Mouse (Mus musculus) lung, embryonic 16.5 days (tissue): Measurements from ENCODE around the gene Tti1. TPM values are rescaled to one million over a fixed set of nuclear protein-coding genes. Genes with fewer than 3 reads are reported as not detected.

Experiments used
- ATAC-seq: fragments of 200-750 bp; cut with Nextera tagmentation; 2 replicates; pipeline ENCODE4 v1.8.0; 2017; ENCODE audit warnings: low read depth, mild to moderate bottlenecking, moderate library complexity
- H3K27ac ChIP-seq: fragments of 300-500 bp; sonication (generic); 2 replicates; pipeline ENCODE4 v1.5.1; 2014; ENCODE audit warnings: mild to moderate bottlenecking, control low read depth, low read length
- H3K27me3 ChIP-seq: fragments of 300-500 bp; sonication (generic); 2 replicates; pipeline ENCODE4 v1.6.1; 2014; ENCODE audit warnings: low read depth, low read length, mixed read lengths; ENCODE audit not compliant: control insufficient read depth, insufficient read depth
- H3K36me3 ChIP-seq: fragments of 300-500 bp; sonication (generic); 2 replicates; pipeline ENCODE4 v1.6.1; 2014; ENCODE audit warnings: low read length; ENCODE audit not compliant: control insufficient read depth, insufficient read depth
- H3K4me1 ChIP-seq: fragments of 300-500 bp; sonication (generic); replicated peaks from 2 replicates; pipeline ENCODE4 v1.6.1; 2014; ENCODE audit warnings: low read length, mixed read lengths; ENCODE audit not compliant: control insufficient read depth, insufficient read depth
- H3K4me2 ChIP-seq: fragments of 300-500 bp; sonication (generic); 2 replicates; pipeline ENCODE4 v1.6.1; 2014; ENCODE audit warnings: low read depth, low read length, control low read depth
- H3K4me3 ChIP-seq: fragments of 300-500 bp; sonication (generic); 2 replicates; pipeline ENCODE4 v1.5.1; 2014; ENCODE audit warnings: mild to moderate bottlenecking, low read length, control low read depth
- H3K9ac ChIP-seq: fragments of 300-500 bp; sonication (generic); 2 replicates; pipeline ENCODE4 v1.6.1; 2014; ENCODE audit warnings: low read length, control low read depth
- H3K9me3 ChIP-seq: fragments of 300-500 bp; sonication (generic); 2 replicates; pipeline ENCODE4 v1.6.1; 2016; ENCODE audit warnings: low read length; ENCODE audit not compliant: control insufficient read depth
- WGBS: fragments of 180-500 bp; shearing (Covaris S2); extraction: QIAGEN DNeasy Blood & Tissue Kit; methylation state at CpG from one replicate; pipeline ENCODE4 v1.1.7; 2014; 5-methylcytosine and 5-hydroxymethylcytosine counted together
- polyA plus RNA-seq: library from polyadenylated mRNA; unstranded; fragments of >200 nt; fragmentation: Nextera tagmentation; extraction: Ambion mirVana; gene quantifications from 2 replicates; pipeline ENCODE4 v1.2.1, GENCODE M21; 2015

Gene Tti1
- polyA plus RNA-seq, 1 experiment from 2014 or later, result 25.7 TPM

- no peak overlapping the region for H3K4me2 ChIP-seq
- H3K9me3 ChIP-seq, result no peaks in the 10 kb centered on the region
- ATAC-seq, result no peak
- H3K9ac ChIP-seq, result no peak overlapping the region
- peaks cover 4% of the 10 kb centered on the region for H3K36me3 ChIP-seq
- H3K4me1 ChIP-seq, result no peaks in the 10 kb centered on the region
- H3K4me3 ChIP-seq, result no peak overlapping the region
- 54% methylated on average over 7 of the region's 7 CpGs for WGBS
- no peak overlapping the region for H3K27ac ChIP-seq
- no peaks in the 10 kb centered on the region for H3K27me3 ChIP-seq
These were observed 39.6 kb downstream of the Tti1 start for GRCm38 (mm10) chr2:157988416-157989190.

GRCm38 (mm10) chr2:157986235-157986634 lies 42.0 kb downstream of the Tti1 start:
- H3K36me3 ChIP-seq, result peaks cover 5% of the 10 kb centered on the region; the same call in 1 of the 2 replicates
- no peak overlapping the region for H3K4me3 ChIP-seq
- ATAC-seq, result no peak
- H3K9me3 ChIP-seq, result no peaks in the 10 kb centered on the region
- H3K9ac ChIP-seq, result no peak overlapping the region
- H3K27ac ChIP-seq, result no peak overlapping the region
- 86% methylated on average over 6 of the region's 6 CpGs for WGBS
- no peak overlapping the region for H3K4me2 ChIP-seq
- no peaks in the 10 kb centered on the region for H3K4me1 ChIP-seq
- H3K27me3 ChIP-seq, result no peaks in the 10 kb centered on the region

- no peak for ATAC-seq
- H3K4me2 ChIP-seq, result no peak overlapping the region
- WGBS, result 75% methylated on average over 4 of the region's 4 CpGs
- no peak overlapping the region for H3K27ac ChIP-seq
- no peak overlapping the region for H3K4me3 ChIP-seq
- H3K36me3 ChIP-seq, result peaks cover 5% of the 10 kb centered on the region; the same call in 1 of the 2 replicates
- H3K9ac ChIP-seq, result no peak overlapping the region
- no peaks in the 10 kb centered on the region for H3K9me3 ChIP-seq
- no peaks in the 10 kb centered on the region for H3K4me1 ChIP-seq
- no peaks in the 10 kb centered on the region for H3K27me3 ChIP-seq
These were observed 42.6 kb downstream of the Tti1 start for GRCm38 (mm10) chr2:157985611-157986010.

GRCm38 (mm10) chr2:157983276-157983675 lies 45.0 kb downstream of the Tti1 start:
- no peak overlapping the region for H3K9ac ChIP-seq
- H3K27me3 ChIP-seq, result no peaks in the 10 kb centered on the region
- ATAC-seq, result no peak
- H3K4me1 ChIP-seq, result no peaks in the 10 kb centered on the region
- H3K4me2 ChIP-seq, result no peak overlapping the region
- no peaks in the 10 kb centered on the region for H3K9me3 ChIP-seq
- 68% methylated on average over 4 of the region's 4 CpGs for WGBS
- H3K4me3 ChIP-seq, result no peak overlapping the region
- H3K27ac ChIP-seq, result no peak overlapping the region
- peaks cover 5% of the 10 kb centered on the region; the same call in 1 of the 2 replicates for H3K36me3 ChIP-seq

GRCm38 (mm10) chr2:157982727-157983126 lies 45.5 kb downstream of the Tti1 start:
- WGBS, result 45% methylated on average over 3 of the region's 3 CpGs
- no peak for ATAC-seq
- no peak overlapping the region for H3K4me2 ChIP-seq

GRCm38 (mm10) chr2:157979241-157979640 lies 49.0 kb downstream of the Tti1 start:
- ATAC-seq, result no peak
- H3K36me3 ChIP-seq, result peaks cover 5% of the 10 kb centered on the region; the same call in 1 of the 2 replicates
- no peak overlapping the region for H3K27ac ChIP-seq
- H3K4me1 ChIP-seq, result no peaks in the 10 kb centered on the region
- WGBS, result 46% methylated on average over 5 of the region's 5 CpGs
- peaks cover 6% of the 10 kb centered on the region; the same call in 1 of the 2 replicates for H3K27me3 ChIP-seq
- H3K4me2 ChIP-seq, result no peak overlapping the region
- H3K9me3 ChIP-seq, result no peaks in the 10 kb centered on the region
- no peak overlapping the region for H3K4me3 ChIP-seq
- H3K9ac ChIP-seq, result no peak overlapping the region

More at GRCm38 (mm10) chr2:157982727-157983126, 45.5 kb downstream of the Tti1 start:
- Histone ChIP-seq H3K4me1 (no peaks in the 10 kb centered on the region), H3K4me3 (no peak overlapping the region), H3K36me3 (peaks cover 5% of the 10 kb centered on the region; the same call in 1 of the 2 replicates), H3K27ac (no peak overlapping the region), H3K9me3 (no peaks in the 10 kb centered on the region), H3K27me3 (no peaks in the 10 kb centered on the region), H3K9ac (no peak overlapping the region)

- H3K27me3 ChIP-seq, result peaks cover 6% of the 10 kb centered on the region; the same call in 1 of the 2 replicates
These were observed 52.6 kb downstream of the Tti1 start for GRCm38 (mm10) chr2:157975595-157975994.

GRCm38 (mm10) chr2:157974604-157975501 lies 53.4 kb downstream of the Tti1 start:
- H3K27ac ChIP-seq, result no peak overlapping the region
- ATAC-seq, result no peak
- H3K9ac ChIP-seq, result no peak overlapping the region
- no peaks in the 10 kb centered on the region for H3K9me3 ChIP-seq
- peaks cover 6% of the 10 kb centered on the region; the same call in 1 of the 2 replicates for H3K27me3 ChIP-seq
- H3K4me2 ChIP-seq, result no peak overlapping the region
- H3K4me3 ChIP-seq, result no peak overlapping the region
- no peaks in the 10 kb centered on the region for H3K36me3 ChIP-seq
- no peaks in the 10 kb centered on the region for H3K4me1 ChIP-seq
- WGBS, result 4% methylated on average over 23 of the region's 23 CpGs

More at GRCm38 (mm10) chr2:157975595-157975994, 52.6 kb downstream of the Tti1 start:
- no peak overlapping the region for H3K9ac ChIP-seq
- H3K4me1 ChIP-seq, result no peaks in the 10 kb centered on the region
- no peaks in the 10 kb centered on the region for H3K9me3 ChIP-seq
- no peak overlapping the region for H3K4me2 ChIP-seq
- no peak overlapping the region for H3K4me3 ChIP-seq
- 7% methylated on average over 7 of the region's 7 CpGs for WGBS
- ATAC-seq, result no peak
- H3K27ac ChIP-seq, result no peak overlapping the region
- no peaks in the 10 kb centered on the region for H3K36me3 ChIP-seq

GRCm38 (mm10) chr2:157970669-157971068 lies 57.6 kb downstream of the Tti1 start:
- no peak overlapping the region for H3K27ac ChIP-seq
- no peak overlapping the region for H3K9ac ChIP-seq
- H3K4me2 ChIP-seq, result no peak overlapping the region
- ATAC-seq, result no peak
- 1% methylated on average over 3 of the region's 3 CpGs for WGBS
- no peak overlapping the region for H3K4me3 ChIP-seq
- no peaks in the 10 kb centered on the region for H3K4me1 ChIP-seq
- peaks cover 6% of the 10 kb centered on the region; the same call in 1 of the 2 replicates for H3K27me3 ChIP-seq
- no peaks in the 10 kb centered on the region for H3K36me3 ChIP-seq
- H3K9me3 ChIP-seq, result no peaks in the 10 kb centered on the region
